Mouse (Mus musculus) hematopoietic stem cell, adult 5-6 weeks (primary cell): ENCODE results near the gene Tbxas1. TPM values are rescaled to one million over a fixed set of nuclear protein-coding genes. Genes with fewer than 3 reads are reported as not detected.

ENCODE experiments used
- ATAC-seq, 2 experiments: fragments of 125-278 bp in 1 of 2; replicated peaks in 1 of 2; 2 replicates each; pipeline ENCODE4 v1.8.0; 2016 to 2017; ENCODE audit warnings: inconsistent platforms in 2 of 2, mild to moderate bottlenecking in 2 of 2, moderate number of reproducible peaks in 2 of 2, low read depth in 1 of 2, moderate TSS enrichment in 1 of 2; ENCODE audit not compliant: low FRiP score in 2 of 2, poor library complexity in 2 of 2, severe bottlenecking in 2 of 2, insufficient read depth in 1 of 2, low TSS enrichment in 1 of 2
- total RNA-seq: library from RNA; stranded (forward); fragments of 172-1452, 232-1000 nt; gene quantifications from 2 replicates; pipeline ENCODE4 v1.2.3, GENCODE M21; 2017

Tbxas1 gene
- total RNA-seq, 1 experiment from 2014 or later: 53.0 TPM

GRCm38 (mm10) chr6:39024631-39025030 lies 149.4 kb downstream of the Tbxas1 start:
- no peak for ATAC-seq

- no peak for ATAC-seq
These were observed 149.8 kb downstream of the Tbxas1 start for GRCm38 (mm10) chr6:39025038-39025437.

- ATAC-seq: no peak
These were observed 155.5 kb downstream of the Tbxas1 start for GRCm38 (mm10) chr6:39030714-39031113.

GRCm38 (mm10) chr6:39033676-39034075 lies 158.5 kb downstream of the Tbxas1 start:
- no peak for ATAC-seq

GRCm38 (mm10) chr6:39035039-39035438 lies 159.8 kb downstream of the Tbxas1 start:
- no peak for ATAC-seq

GRCm38 (mm10) chr6:39036204-39036603 lies 161.0 kb downstream of the Tbxas1 start:
- no peak for ATAC-seq

GRCm38 (mm10) chr6:39040451-39040850 lies 165.2 kb downstream of the Tbxas1 start:
- ATAC-seq: no peak

GRCm38 (mm10) chr6:39049141-39049540 lies 173.9 kb downstream of the Tbxas1 start:
- no peak for ATAC-seq

GRCm38 (mm10) chr6:39050836-39051235 lies 175.6 kb downstream of the Tbxas1 start:
- no peak for ATAC-seq

- no peak for ATAC-seq
These were observed 176.8 kb downstream of the Tbxas1 start for GRCm38 (mm10) chr6:39051799-39052556.

GRCm38 (mm10) chr6:39052636-39053035 lies 177.4 kb downstream of the Tbxas1 start:
- no peak for ATAC-seq

GRCm38 (mm10) chr6:39054206-39054864 lies 179.1 kb downstream of the Tbxas1 start:
- no peak for ATAC-seq

- ATAC-seq: no peak
These were observed 179.8 kb downstream of the Tbxas1 start for GRCm38 (mm10) chr6:39054878-39055508.

GRCm38 (mm10) chr6:39055831-39056261 lies 180.6 kb downstream of the Tbxas1 start:
- no peak for ATAC-seq

GRCm38 (mm10) chr6:39057161-39057560 lies 182.0 kb downstream of the Tbxas1 start:
- peak; percentile 56 to 68 for ATAC-seq

- ATAC-seq: no peak
These were observed 183.2 kb downstream of the Tbxas1 start for GRCm38 (mm10) chr6:39058389-39058788.

- no peak for ATAC-seq
These were observed 183.7 kb downstream of the Tbxas1 start for GRCm38 (mm10) chr6:39058936-39059335.
